Mouse (Mus musculus) E14TG2a.4 (cell line): ENCODE results near the gene Gm12830.
A peak's percentile ranks its signal among the peaks of the same experiment; 100 is the strongest.

Experiments used
- H3K27me3 ChIP-seq: 2 replicates; pipeline ENCODE4 v1.6.1; 2014; ENCODE audit warnings: low read length, control low read depth; ENCODE audit not compliant: insufficient read depth
- H3K36me3 ChIP-seq: 2 replicates; pipeline ENCODE4 v1.6.1; 2014; ENCODE audit warnings: low read length, control low read depth; ENCODE audit not compliant: insufficient read depth
- H3K4me1 ChIP-seq: replicated peaks from 2 replicates; pipeline ENCODE4 v1.6.1; 2014; ENCODE audit warnings: low read depth, low read length, control low read depth
- H3K4me3 ChIP-seq: replicated peaks from 2 replicates; pipeline ENCODE4 v1.5.1; 2014; ENCODE audit warnings: mild to moderate bottlenecking, low read length
- H3K9me3 ChIP-seq: 2 replicates; pipeline ENCODE4 v1.6.1; 2014; ENCODE audit warnings: low read length, control low read depth
- CTCF ChIP-seq: conservative IDR thresholded peaks from 2 replicates; pipeline ENCODE4 v1.5.1; 2014; ENCODE audit warnings: low read length
- NANOG ChIP-seq: IDR thresholded peaks from 2 replicates; pipeline ENCODE4 v1.6.1; 2014; ENCODE audit warnings: borderline replicate concordance, low read length, mixed read lengths
- POU5F1 ChIP-seq: IDR thresholded peaks from 2 replicates; pipeline ENCODE4 v1.6.1; 2014; ENCODE audit warnings: low read length, borderline replicate concordance

Gene Gm12830

GRCm38 (mm10) chr4:114784735-114785134 lies 36.8 kb upstream of the Gm12830 start:
- TF ChIP-seq NANOG (no peak), POU5F1 (no peak), CTCF (no peak)
- no peak overlapping the region for H3K4me3 ChIP-seq
- H3K4me1 ChIP-seq, result peaks cover 6% of the 10 kb centered on the region; the same call in 1 of the 2 replicates
- H3K27me3 ChIP-seq, result peaks cover 38% of the 10 kb centered on the region; the same call in 1 of the 2 replicates
- H3K9me3 ChIP-seq, result no peaks in the 10 kb centered on the region
- H3K36me3 ChIP-seq, result no peaks in the 10 kb centered on the region

GRCm38 (mm10) chr4:114788856-114789255 lies 32.7 kb upstream of the Gm12830 start:
- no peaks in the 10 kb centered on the region for H3K9me3 ChIP-seq
- no peak overlapping the region for H3K4me3 ChIP-seq
- H3K36me3 ChIP-seq, result no peaks in the 10 kb centered on the region
- H3K4me1 ChIP-seq, result no peaks in the 10 kb centered on the region
- H3K27me3 ChIP-seq, result 0 out of 2 replicates have a peak, but pooled peaks cover 11% of the 10 kb centered on the region
- TF ChIP-seq NANOG (no peak), CTCF (no peak), POU5F1 (no peak)

DNA sequence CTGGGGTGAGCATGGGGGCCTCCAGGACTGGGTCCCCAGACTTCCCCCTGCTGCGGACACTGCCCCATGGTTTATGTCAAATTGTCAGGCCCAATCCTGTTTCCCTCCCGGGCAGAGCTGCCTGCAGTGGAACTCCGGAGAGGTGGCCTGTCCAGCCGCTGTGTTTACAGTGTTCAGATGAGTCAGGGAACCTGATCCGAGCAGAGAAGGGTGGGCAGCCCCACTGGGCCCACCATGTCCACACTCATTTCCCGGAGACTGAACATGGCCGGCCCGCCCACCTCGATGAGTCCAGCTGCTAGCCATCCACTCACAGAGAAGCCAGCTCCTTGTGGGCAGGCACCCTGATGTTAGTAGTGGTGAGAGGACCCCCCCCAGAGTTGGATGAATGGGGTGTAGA lies 29.9 kb upstream of the Gm12830 start:
- no peaks in the 10 kb centered on the region for H3K4me1 ChIP-seq
- no peaks in the 10 kb centered on the region for H3K36me3 ChIP-seq
- H3K9me3 ChIP-seq, result no peaks in the 10 kb centered on the region
- no peak for TF ChIP-seq CTCF
- no peak for TF ChIP-seq NANOG
- TF ChIP-seq POU5F1, result no peak
- no peak overlapping the region for H3K4me3 ChIP-seq
- no peaks in the 10 kb centered on the region for H3K27me3 ChIP-seq

GRCm38 (mm10) chr4:114793836-114794235 lies 27.7 kb upstream of the Gm12830 start:
- H3K9me3 ChIP-seq, result no peaks in the 10 kb centered on the region
- H3K36me3 ChIP-seq, result no peaks in the 10 kb centered on the region
- TF ChIP-seq POU5F1, result no peak
- TF ChIP-seq NANOG, result no peak
- peak; percentile 78 for TF ChIP-seq CTCF
- H3K27me3 ChIP-seq, result no peaks in the 10 kb centered on the region
- H3K4me3 ChIP-seq, result no peak overlapping the region
- H3K4me1 ChIP-seq, result no peaks in the 10 kb centered on the region

GRCm38 (mm10) chr4:114797254-114797914 lies 24.1 kb upstream of the Gm12830 start:
- H3K9me3 ChIP-seq, result no peaks in the 10 kb centered on the region
- H3K4me3 ChIP-seq, result no peak overlapping the region
- H3K36me3 ChIP-seq, result no peaks in the 10 kb centered on the region
- TF ChIP-seq NANOG, result no peak
- TF ChIP-seq CTCF, result no peak
- no peaks in the 10 kb centered on the region for H3K4me1 ChIP-seq
- H3K27me3 ChIP-seq, result no peaks in the 10 kb centered on the region; the same call in 1 of the 2 replicates

DNA sequence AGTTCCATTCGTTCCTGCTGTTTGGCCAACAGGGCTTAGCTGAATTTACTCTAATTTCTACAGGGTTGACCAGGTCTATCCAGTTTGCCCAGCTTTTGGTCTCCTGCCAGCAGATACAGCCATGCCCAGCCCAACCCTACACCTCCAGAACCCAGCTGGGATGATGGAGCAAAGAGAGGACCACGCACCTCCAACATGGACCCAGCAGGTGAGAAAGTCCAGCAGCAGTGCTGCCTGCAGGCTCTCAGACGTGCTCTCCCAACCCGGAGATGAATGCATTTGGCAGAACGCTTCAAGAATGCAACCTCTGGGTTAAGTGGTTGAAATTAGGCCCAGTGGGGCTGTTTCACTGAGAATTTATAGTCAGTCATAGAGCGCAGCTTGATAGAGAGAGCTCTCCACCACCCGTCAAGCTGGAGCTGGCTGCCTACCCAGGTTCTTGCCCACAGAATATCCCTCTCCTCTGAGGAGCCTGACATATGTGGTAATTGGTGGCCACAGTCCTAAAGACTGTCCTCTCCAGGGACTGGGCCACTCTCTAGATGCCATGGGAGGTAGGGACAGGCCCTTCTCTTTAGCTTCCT lies 23.4 kb upstream of the Gm12830 start:
- no peaks in the 10 kb centered on the region for H3K9me3 ChIP-seq
- no peak for TF ChIP-seq NANOG
- no peak for TF ChIP-seq CTCF
- TF ChIP-seq POU5F1, result no peak
- H3K4me3 ChIP-seq, result no peak overlapping the region
- no peaks in the 10 kb centered on the region for H3K4me1 ChIP-seq
- H3K36me3 ChIP-seq, result no peaks in the 10 kb centered on the region
- H3K27me3 ChIP-seq, result peaks cover under 1% of the 10 kb centered on the region

GRCm38 (mm10) chr4:114804096-114804495 lies 17.4 kb upstream of the Gm12830 start:
- Histone ChIP-seq H3K27me3 (peaks cover 3% of the 10 kb centered on the region), H3K36me3 (no peaks in the 10 kb centered on the region), H3K4me1 (no peaks in the 10 kb centered on the region), H3K4me3 (no peak overlapping the region), H3K9me3 (no peaks in the 10 kb centered on the region)
- TF ChIP-seq POU5F1 (no peak), NANOG (no peak), CTCF (no peak)

DNA sequence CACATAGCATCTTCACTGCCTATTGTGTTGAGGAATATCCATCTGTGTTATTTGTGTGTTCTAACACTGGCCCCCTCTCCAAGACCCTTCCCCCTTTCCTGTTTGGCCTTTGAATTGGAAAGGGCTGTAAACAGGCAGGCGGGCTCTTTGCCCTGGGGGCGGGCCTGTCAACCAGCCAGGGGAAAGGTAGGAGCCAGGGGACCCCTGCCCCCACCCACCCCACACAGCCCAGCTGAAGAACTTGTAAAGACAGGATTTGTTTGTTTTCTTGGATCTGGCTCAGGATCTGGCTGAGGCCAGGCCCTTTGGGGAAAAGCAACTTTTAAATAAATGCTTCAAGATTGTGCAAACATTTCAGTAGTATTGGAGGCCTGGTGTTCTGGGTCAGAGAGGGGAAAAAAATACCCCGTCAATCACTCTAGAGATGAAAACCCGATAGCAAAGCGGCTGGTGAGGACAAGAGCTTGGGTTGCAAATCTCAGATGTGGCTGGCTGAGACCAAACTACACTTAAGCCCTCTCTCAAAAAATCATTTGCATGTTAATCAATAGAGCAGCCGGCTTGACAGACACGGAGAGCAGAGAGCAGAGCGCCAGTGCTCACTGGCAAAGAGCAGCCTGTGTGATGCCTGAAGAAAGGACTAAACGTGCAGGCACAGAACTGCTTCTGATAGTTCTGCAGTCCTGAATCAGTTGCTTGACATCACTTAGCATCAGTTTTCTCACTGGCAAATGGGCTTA lies 2.4 kb upstream of the Gm12830 start:
- Histone ChIP-seq H3K9me3 (no peaks in the 10 kb centered on the region), H3K36me3 (no peaks in the 10 kb centered on the region), H3K4me3 (no peak overlapping the region), H3K27me3 (peaks cover 66% of the 10 kb centered on the region), H3K4me1 (peaks cover 12% of the 10 kb centered on the region; the same call in 1 of the 2 replicates)
- no peak for TF ChIP-seq POU5F1
- TF ChIP-seq NANOG, result no peak
- no peak for TF ChIP-seq CTCF
